ENCODE assay signal across 18 mouse cellular contexts in the genomic region with DNA sequence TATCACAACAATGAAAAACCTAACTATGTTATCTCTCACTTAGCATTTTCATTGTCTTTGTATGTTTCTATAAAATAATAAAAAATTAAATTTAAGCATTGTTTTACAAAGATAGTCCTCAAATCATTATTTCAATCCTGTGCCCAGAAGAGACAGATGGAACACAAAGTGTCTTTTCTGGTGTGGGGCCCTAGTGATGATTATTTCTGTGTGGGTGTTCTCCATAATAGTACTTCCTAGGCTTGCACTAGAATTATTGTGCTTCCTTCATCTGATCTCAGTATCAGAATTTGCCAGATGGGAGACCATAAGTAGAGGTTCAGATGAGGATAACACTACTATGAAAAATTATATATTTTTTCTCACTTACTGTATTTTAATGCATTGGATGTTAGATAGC.
"Had no signal": no experiment of that assay in that cellular context is flagged by ENCODE, and none has a peak within 500 bp of the region (broad histone marks: within the 10 kb centered on the region; RNA-seq: fewer than 3 reads in every experiment).

No protein-coding gene starts in this region.

- H3K4me1 ChIP-seq: midbrain, embryonic 12.5 days; neural tube, embryonic 13.5 days; neural tube, embryonic 15.5 days had no signal

- H3K4me2 ChIP-seq: lung, embryonic 14.5 days; midbrain, embryonic 12.5 days; neural tube, embryonic 13.5 days; neural tube, embryonic 15.5 days had no signal

- H3K9ac ChIP-seq: lung, embryonic 14.5 days; midbrain, embryonic 12.5 days; neural tube, embryonic 13.5 days; neural tube, embryonic 15.5 days had no signal

- ATAC-seq: midbrain, embryonic 16.5 days had no signal

- H3K27me3 ChIP-seq: midbrain, embryonic 12.5 days; neural tube, embryonic 13.5 days; neural tube, embryonic 15.5 days had no signal

- H3K36me3 ChIP-seq: midbrain, embryonic 10.5 days; midbrain, embryonic 12.5 days; neural tube, embryonic 13.5 days; neural tube, embryonic 15.5 days had no signal

- DNase-seq: lung, embryonic 14.5 days; lung, postnatal 10 days; lung, postnatal 4 days; midbrain, embryonic 14.5 days; retina, postnatal 1 day; right cerebral cortex, adult 18-20 months; right cerebral cortex, postnatal 25 days; right cerebral cortex, postnatal 4 days; spleen, adult 18-20 months; thymus, adult 18-20 months; thymus, postnatal 14 days; thymus, postnatal 36 days had no signal

- H3K4me3 ChIP-seq: midbrain, embryonic 10.5 days; midbrain, embryonic 12.5 days; myocyte; neural tube, embryonic 13.5 days; neural tube, embryonic 15.5 days had no signal

- H3K27ac ChIP-seq: midbrain, embryonic 10.5 days; midbrain, embryonic 12.5 days; neural tube, embryonic 13.5 days; neural tube, embryonic 15.5 days had no signal

- H3K9me3 ChIP-seq: midbrain, embryonic 10.5 days; midbrain, embryonic 12.5 days; neural tube, embryonic 13.5 days; neural tube, embryonic 15.5 days had no signal
